Mouse (Mus musculus) midbrain, embryonic 10.5 days (tissue): Measurements from ENCODE around the gene Fndc5. TPM values are rescaled to one million over a fixed set of nuclear protein-coding genes. Genes with fewer than 3 reads are reported as not detected.
A peak's percentile ranks its signal among the peaks of the same experiment; 100 is the strongest.

Source experiments
- DNase-seq: peaks from one replicate; pipeline ENCODE4 v3.0.0-alpha.2; 2017; ENCODE audit warnings: low spot score
- H3K27ac ChIP-seq: fragments of 300-500 bp; sonication (generic); replicated peaks from 2 replicates; pipeline ENCODE4 v1.5.1; 2016; ENCODE audit warnings: mild to moderate bottlenecking
- H3K27me3 ChIP-seq: fragments of 300-500 bp; sonication (generic); 2 replicates; pipeline ENCODE4 v1.6.1; 2016; ENCODE audit warnings: low read depth, mild to moderate bottlenecking; ENCODE audit not compliant: poor library complexity, severe bottlenecking
- H3K36me3 ChIP-seq: fragments of 300-500 bp; sonication (generic); 2 replicates; pipeline ENCODE4 v1.6.1; 2016; ENCODE audit warnings: mild to moderate bottlenecking, moderate library complexity
- H3K4me1 ChIP-seq: fragments of 300-500 bp; sonication (generic); 2 replicates; pipeline ENCODE4 v1.6.1; 2016
- H3K4me3 ChIP-seq: fragments of 300-500 bp; sonication (generic); 2 replicates; pipeline ENCODE4 v1.5.1; 2016; ENCODE audit warnings: mild to moderate bottlenecking, moderate library complexity
- H3K9me3 ChIP-seq: fragments of 300-500 bp; sonication (generic); replicated peaks from 2 replicates; pipeline ENCODE4 v1.6.1; 2016; ENCODE audit warnings: mild to moderate bottlenecking
- WGBS: fragments of 180-500 bp; shearing (Covaris S2); methylation state at CpG from one replicate; pipeline ENCODE4 v1.1.7; 2016; 5-methylcytosine and 5-hydroxymethylcytosine counted together
- polyA plus RNA-seq: library from polyadenylated mRNA; unstranded; fragments of >200 nt; fragmentation: Nextera tagmentation; extraction: Ambion mirVana; gene quantifications from 2 replicates; pipeline ENCODE4 v1.2.1, GENCODE M21; 2016

The Fndc5 gene
- polyA plus RNA-seq, 1 experiment from 2014 or later: 0.78 TPM

DNA sequence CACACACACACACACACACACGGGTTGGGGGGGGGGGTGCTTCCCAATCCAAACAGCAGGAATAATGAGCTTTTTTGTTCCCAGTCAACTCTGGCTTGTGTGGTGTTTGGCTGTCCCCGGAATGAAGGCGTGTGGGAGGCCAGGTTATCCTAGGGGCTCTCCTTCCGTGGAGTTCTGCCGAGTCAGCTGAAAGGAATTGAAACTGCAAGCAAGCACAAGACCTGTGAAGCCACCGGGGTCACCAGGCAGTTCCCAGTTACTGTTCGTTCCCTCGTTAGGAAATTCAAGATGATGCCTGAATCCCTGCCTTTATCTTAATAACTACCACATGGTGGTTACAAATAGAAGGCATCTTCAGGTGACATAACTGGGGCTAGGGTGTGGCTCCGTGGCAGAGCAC is 7.4 kb upstream of the Fndc5 start:
- Histone ChIP-seq H3K27ac (no peak overlapping the region), H3K36me3 (no peaks in the 10 kb centered on the region), H3K9me3 (no peaks in the 10 kb centered on the region), H3K4me1 (peaks cover 52% of the 10 kb centered on the region), H3K4me3 (no peak overlapping the region), H3K27me3 (peaks cover 68% of the 10 kb centered on the region)
- WGBS: 60% methylated on average over 9 of the region's 9 CpGs
- no peak for DNase-seq

GRCm38 (mm10) chr4:129130149-129130548 is 6.7 kb upstream of the Fndc5 start:
- Histone ChIP-seq H3K36me3 (no peaks in the 10 kb centered on the region), H3K4me1 (peaks cover 52% of the 10 kb centered on the region), H3K27me3 (peaks cover 68% of the 10 kb centered on the region), H3K9me3 (no peaks in the 10 kb centered on the region), H3K4me3 (peak overlapping the region; percentile 30), H3K27ac (0 out of 2 replicates have a peak overlapping the region, but pooled peaks have one; percentile 28)
- WGBS: 2% methylated on average over 8 of the region's 8 CpGs
- DNase-seq: peak; percentile 75

GRCm38 (mm10) chr4:129130755-129131303 is 6.0 kb upstream of the Fndc5 start:
- Histone ChIP-seq H3K4me3 (peak overlapping the region; percentile 30), H3K27ac (0 out of 2 replicates have a peak overlapping the region, but pooled peaks have one; percentile 28), H3K27me3 (peaks cover 68% of the 10 kb centered on the region), H3K9me3 (no peaks in the 10 kb centered on the region), H3K36me3 (no peaks in the 10 kb centered on the region), H3K4me1 (peaks cover 47% of the 10 kb centered on the region)
- WGBS: 5% methylated on average over 17 of the region's 17 CpGs
- no peak for DNase-seq

GRCm38 (mm10) chr4:129134799-129135585 is 1.8 kb upstream of the Fndc5 start:
- Histone ChIP-seq H3K4me3 (peak overlapping the region; percentile 30), H3K27me3 (peaks cover 88% of the 10 kb centered on the region), H3K27ac (0 out of 2 replicates have a peak overlapping the region, but pooled peaks have one; percentile 69), H3K9me3 (no peaks in the 10 kb centered on the region), H3K4me1 (peaks cover 44% of the 10 kb centered on the region), H3K36me3 (no peaks in the 10 kb centered on the region)
- WGBS: 9% methylated on average over 15 of the region's 15 CpGs
- DNase-seq: peak; percentile 89

DNA sequence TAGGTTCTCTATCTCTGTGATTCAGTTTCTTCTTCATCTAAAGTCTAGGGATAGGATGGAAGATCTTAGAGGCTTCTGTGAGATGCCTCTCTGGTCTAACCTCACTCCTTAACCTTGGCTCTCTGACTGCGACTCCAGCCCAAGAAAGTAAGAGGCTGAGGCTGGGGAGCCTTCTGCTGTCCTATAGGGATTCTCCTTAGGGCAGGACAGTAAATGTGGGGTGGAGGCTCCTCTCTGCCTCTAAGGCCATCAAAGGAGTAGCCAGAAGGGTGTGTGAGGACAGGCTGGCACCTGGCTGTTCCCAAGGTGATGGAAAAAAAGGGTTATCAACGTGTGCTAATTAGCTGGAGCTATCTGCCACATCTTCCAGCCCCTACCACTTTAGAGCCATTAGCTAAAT is 1.2 kb upstream of the Fndc5 start:
- H3K4me1 ChIP-seq: peaks cover 42% of the 10 kb centered on the region
- WGBS: 67% methylated on average over 2 of the region's 2 CpGs
- DNase-seq: no peak
- H3K27me3 ChIP-seq: peaks cover 84% of the 10 kb centered on the region
- no peaks in the 10 kb centered on the region for H3K9me3 ChIP-seq
- H3K27ac ChIP-seq: no peak overlapping the region
- no peak overlapping the region for H3K4me3 ChIP-seq
- H3K36me3 ChIP-seq: no peaks in the 10 kb centered on the region

DNA sequence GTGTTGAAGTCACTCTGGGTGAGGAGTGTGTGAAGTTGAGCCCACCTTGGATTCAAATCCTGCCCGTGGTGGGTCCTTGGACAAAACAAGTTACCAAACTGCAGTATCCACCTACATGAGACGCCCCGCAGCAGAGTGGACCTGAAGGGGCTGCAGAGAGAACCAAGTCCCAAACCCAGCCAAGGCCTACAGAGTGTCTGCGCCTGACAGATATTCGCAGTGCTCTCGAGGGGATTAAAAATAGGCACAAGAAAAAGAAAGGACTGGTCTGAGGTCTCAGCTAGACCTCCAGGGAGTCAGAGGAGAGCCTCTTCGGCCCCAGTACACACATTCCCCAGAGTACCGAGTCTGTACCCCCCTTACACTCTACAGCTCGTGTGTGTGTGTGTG is 615 bp upstream of the Fndc5 start:
- H3K27ac ChIP-seq: peak overlapping the region; percentile 76; the same call in 1 of the 2 replicates
- no peaks in the 10 kb centered on the region for H3K36me3 ChIP-seq
- H3K4me3 ChIP-seq: peak overlapping the region; percentile 67
- peaks cover 78% of the 10 kb centered on the region for H3K27me3 ChIP-seq
- no peaks in the 10 kb centered on the region for H3K9me3 ChIP-seq
- 35% methylated on average over 9 of the region's 9 CpGs for WGBS
- peaks cover 36% of the 10 kb centered on the region for H3K4me1 ChIP-seq
- no peak for DNase-seq

- Histone ChIP-seq H3K4me1 (peaks cover 35% of the 10 kb centered on the region), H3K27ac (no peak overlapping the region; the same call in 1 of the 2 replicates), H3K9me3 (no peaks in the 10 kb centered on the region), H3K4me3 (peak overlapping the region; percentile 67), H3K36me3 (no peaks in the 10 kb centered on the region), H3K27me3 (peaks cover 65% of the 10 kb centered on the region)
- DNase-seq: no peak
- WGBS: 46% methylated on average over 14 of the region's 14 CpGs
These were observed 858 bp downstream of the Fndc5 start for GRCm38 (mm10) chr4:129137392-129138321.

GRCm38 (mm10) chr4:129139642-129140041 is 2.8 kb downstream of the Fndc5 start:
- no peaks in the 10 kb centered on the region for H3K9me3 ChIP-seq
- DNase-seq: no peak
- H3K36me3 ChIP-seq: 0 out of 2 replicates have a peak, but pooled peaks cover 6% of the 10 kb centered on the region
- 93% methylated on average over 5 of the region's 5 CpGs for WGBS
- no peak overlapping the region for H3K27ac ChIP-seq
- H3K27me3 ChIP-seq: peaks cover 55% of the 10 kb centered on the region
- H3K4me3 ChIP-seq: 0 out of 2 replicates have a peak overlapping the region, but pooled peaks have one; percentile 2
- H3K4me1 ChIP-seq: peaks cover 33% of the 10 kb centered on the region

- Histone ChIP-seq H3K9me3 (no peaks in the 10 kb centered on the region), H3K36me3 (0 out of 2 replicates have a peak, but pooled peaks cover 10% of the 10 kb centered on the region), H3K27me3 (peaks cover 43% of the 10 kb centered on the region), H3K27ac (no peak overlapping the region), H3K4me1 (peaks cover 29% of the 10 kb centered on the region), H3K4me3 (no peak overlapping the region)
- no peak for DNase-seq
- WGBS: 81% methylated on average over 4 of the region's 4 CpGs
These were observed 4.0 kb downstream of the Fndc5 start for GRCm38 (mm10) chr4:129140808-129141207.

DNA sequence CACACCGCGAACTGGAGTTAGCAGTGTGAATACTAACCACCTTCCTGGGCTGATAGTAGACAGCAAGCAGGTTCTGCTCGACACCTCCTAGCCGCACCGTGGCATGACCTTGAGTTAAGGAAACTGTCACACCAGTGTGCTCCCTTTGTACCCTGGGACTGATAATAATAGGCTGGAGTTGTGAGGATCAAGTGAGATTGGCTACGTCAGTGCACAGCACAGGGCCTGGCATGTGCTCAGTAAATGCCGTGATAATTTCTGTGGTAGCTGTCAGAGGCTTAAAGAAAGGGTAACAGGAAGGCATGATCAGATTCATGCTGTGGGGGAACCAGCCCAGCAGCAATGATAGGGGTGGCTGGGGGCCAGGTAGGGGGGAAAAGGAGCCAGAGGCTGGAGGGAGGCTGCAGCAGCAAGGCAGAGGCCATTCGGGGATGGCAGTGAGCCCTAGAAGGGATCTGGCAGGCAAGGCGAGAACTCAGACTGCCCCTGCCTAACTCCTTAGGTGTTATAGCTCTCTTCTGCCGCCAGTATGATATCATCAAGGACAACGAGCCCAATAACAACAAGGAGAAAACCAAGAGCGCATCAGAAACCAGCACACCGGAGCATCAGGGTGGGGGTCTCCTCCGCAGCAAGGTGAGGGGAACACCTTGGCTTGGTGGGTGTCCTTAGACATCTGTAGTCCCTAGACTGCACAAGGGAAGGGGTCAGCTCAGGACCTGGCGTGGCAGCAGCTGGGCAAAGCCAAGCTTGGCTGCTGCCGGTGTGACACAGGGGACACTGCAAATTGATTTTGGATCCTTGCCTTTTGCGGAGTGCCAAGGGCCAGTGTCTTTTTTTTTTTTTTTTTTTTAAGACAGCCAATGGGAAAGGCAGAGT is 5.0 kb downstream of the Fndc5 start:
- Histone ChIP-seq H3K36me3 (0 out of 2 replicates have a peak, but pooled peaks cover 10% of the 10 kb centered on the region), H3K27me3 (peaks cover 33% of the 10 kb centered on the region), H3K4me3 (no peak overlapping the region), H3K27ac (no peak overlapping the region), H3K4me1 (peaks cover 24% of the 10 kb centered on the region), H3K9me3 (no peaks in the 10 kb centered on the region)
- 87% methylated on average over 17 of the region's 17 CpGs for WGBS
- peak; percentile 10 for DNase-seq

DNA sequence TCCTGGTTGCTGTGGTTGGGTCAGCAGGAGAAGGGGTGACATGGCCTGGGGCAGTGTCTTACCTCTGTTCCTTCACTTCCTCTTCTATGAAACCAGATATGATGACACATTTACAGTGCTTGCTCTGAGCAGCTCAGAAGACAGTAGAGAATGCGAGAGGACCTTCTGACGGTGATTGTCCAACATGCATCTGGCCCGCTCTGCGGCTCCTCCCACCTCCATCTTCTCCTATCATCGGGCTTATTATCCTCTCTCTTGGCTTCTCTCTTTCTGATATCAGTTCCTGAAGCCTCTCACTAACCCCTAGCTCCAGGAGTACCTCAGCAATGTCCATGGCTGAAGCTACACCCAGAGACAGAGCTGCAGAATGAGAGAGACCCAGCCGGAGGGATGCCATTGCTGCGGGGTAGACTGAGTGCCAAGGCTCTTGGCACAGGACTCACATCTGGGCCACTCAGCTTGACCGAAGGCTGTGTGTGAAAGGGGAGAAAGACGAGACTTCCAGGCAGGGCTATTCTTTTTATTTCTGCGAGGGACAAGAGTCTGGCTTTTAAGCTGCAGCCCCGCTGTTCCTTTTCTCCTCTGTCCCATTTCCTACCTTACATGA is 5.7 kb downstream of the Fndc5 start:
- 84% methylated on average over 11 of the region's 11 CpGs for WGBS
- Histone ChIP-seq H3K27me3 (peaks cover 26% of the 10 kb centered on the region), H3K4me1 (peaks cover 17% of the 10 kb centered on the region), H3K9me3 (no peaks in the 10 kb centered on the region), H3K4me3 (no peak overlapping the region), H3K27ac (no peak overlapping the region), H3K36me3 (0 out of 2 replicates have a peak, but pooled peaks cover 10% of the 10 kb centered on the region)
- no peak for DNase-seq
